Mouse (Mus musculus): ENCODE measurements around the gene Cactin. TPM values are rescaled to one million over a fixed set of nuclear protein-coding genes. Genes with fewer than 3 reads are reported as not detected.

Cactin gene
- polyA plus RNA-seq, 1 experiment, result 36.6 TPM

DNA sequence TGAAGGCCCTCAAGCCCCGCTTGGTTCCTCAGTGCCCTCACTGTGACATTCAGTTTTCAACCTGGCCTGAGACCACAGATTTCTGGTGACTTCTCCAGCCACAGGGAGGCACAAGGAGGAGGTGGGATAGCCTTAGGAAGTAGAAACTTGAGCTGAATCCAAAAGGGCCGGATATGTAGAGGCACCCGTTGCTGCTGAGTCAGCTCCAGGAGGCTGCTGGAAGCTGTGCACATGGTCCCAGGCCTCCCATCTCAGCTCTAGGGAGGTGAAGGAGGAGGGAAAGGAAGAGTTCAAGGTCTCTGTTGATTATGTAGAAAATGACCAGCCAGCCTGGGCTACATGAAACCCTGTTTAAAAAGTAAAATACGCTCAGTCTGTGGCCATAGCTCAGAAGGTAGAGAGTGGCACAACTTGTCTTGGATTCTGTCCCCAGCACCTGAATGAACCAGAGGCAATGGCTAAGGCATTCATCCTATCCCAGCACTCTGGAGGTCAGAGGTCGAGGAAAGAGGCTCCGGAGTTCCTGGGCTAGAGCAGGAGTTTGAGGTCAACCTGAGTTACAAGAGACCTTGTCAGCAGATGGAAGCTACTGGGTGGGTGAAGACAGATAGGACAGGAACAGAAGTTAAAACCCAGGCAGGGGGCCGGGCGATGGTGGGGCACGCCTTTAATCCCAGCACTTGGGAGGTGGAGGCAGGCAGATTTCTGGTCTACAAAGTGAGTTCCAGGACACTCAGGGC is 34.0 kb downstream of the Cactin start:
- WGBS, result 65% methylated on average over 9 of the region's 9 CpGs
- Histone ChIP-seq H3K4me1 (ENCODE audit: control insufficient read depth, insufficient read depth, low read length) (peaks cover 5% of the 10 kb centered on the region; the same call in 1 of the 2 replicates), H3K27ac (ENCODE audit: control insufficient read depth, insufficient read depth, low read depth, low read length, poor library complexity) (no peak overlapping the region), H3K4me3 (replicated peaks; ENCODE audit: control insufficient read depth, low read depth, low read length) (no peak overlapping the region)
- TF ChIP-seq POLR2A (IDR thresholded peaks at IDR 0.05; ENCODE audit: borderline replicate concordance, control insufficient read depth, low read depth, low read length) (no peak), CTCF (IDR thresholded peaks at IDR 0.05; ENCODE audit: control insufficient read depth, insufficient read depth, low read length) (no peak)

DNA sequence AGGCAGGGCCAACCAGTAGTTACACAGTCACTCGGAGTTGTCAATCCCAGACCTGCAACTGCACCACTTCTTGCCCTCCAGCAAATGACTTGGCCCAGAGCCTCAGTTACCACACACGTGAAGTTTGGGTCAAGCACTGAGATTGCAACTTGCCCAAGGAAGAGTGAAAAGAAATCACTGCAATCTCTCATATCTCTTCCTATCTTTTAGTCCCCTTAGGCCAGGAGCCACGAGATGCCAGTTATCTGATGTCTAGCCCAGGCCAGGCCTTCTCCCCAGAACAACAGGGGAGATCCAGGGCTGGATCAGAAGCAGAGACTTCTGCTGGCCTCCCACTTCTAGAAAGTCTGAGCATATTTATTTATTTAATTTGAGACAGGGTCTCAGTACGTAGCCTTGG is 34.6 kb downstream of the Cactin start:
- TF ChIP-seq POLR2A (IDR thresholded peaks at IDR 0.05; ENCODE audit: borderline replicate concordance, control insufficient read depth, low read depth, low read length) (no peak), CTCF (IDR thresholded peaks at IDR 0.05; ENCODE audit: control insufficient read depth, insufficient read depth, low read length) (no peak)
- H3K4me1 ChIP-seq (ENCODE audit: control insufficient read depth, insufficient read depth, low read length), result peaks cover 5% of the 10 kb centered on the region; the same call in 1 of the 2 replicates
- WGBS, result 47% methylated on average over 4 of the region's 4 CpGs
- H3K4me3 ChIP-seq (replicated peaks; ENCODE audit: control insufficient read depth, low read depth, low read length), result no peak overlapping the region
- H3K27ac ChIP-seq (ENCODE audit: control insufficient read depth, insufficient read depth, low read depth, low read length, poor library complexity), result no peak overlapping the region

DNA sequence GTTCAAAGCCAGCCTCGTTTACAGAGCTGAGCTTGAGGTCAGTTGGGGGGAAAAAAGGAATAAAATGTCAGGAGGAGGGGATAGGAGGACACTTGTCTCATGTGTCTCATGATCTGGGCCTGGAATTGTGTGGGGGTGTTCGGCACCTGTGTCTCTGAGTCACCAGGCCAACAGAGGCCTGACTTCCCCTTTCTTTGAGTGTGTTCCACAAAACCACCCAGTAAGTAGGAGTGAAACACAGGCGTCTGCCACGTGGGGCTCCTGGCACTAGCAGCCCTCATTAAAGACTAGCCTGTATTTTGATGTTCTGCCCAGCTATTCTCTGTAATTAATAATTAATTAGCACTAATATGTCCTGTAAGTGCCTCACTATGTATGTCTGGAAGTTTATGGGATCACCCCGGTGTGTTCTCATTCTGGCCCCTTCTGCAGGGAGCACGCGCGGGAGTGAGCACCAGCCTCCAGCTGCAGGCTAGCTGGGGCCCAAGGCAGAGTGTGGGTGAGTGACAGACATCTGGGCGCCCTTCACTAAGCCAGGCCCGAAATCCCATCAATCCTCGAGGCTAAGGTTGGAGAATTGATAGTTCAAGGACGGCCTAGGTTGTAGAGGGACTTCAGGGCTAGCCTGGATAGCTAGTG is 35.6 kb downstream of the Cactin start:
- Histone ChIP-seq H3K4me3 (replicated peaks; ENCODE audit: control insufficient read depth, low read depth, low read length) (peak overlapping the region; percentile 62), H3K4me1 (ENCODE audit: control insufficient read depth, insufficient read depth, low read length) (peaks cover 5% of the 10 kb centered on the region; the same call in 1 of the 2 replicates), H3K27ac (ENCODE audit: control insufficient read depth, insufficient read depth, low read depth, low read length, poor library complexity) (peak overlapping the region; percentile 86)
- TF ChIP-seq POLR2A (IDR thresholded peaks at IDR 0.05; ENCODE audit: borderline replicate concordance, control insufficient read depth, low read depth, low read length), result peak; percentile 12; the same call in 1 of the 2 replicates
- TF ChIP-seq CTCF (IDR thresholded peaks at IDR 0.05; ENCODE audit: control insufficient read depth, insufficient read depth, low read length), result no peak
- 6% methylated on average over 12 of the region's 12 CpGs for WGBS

- 1% methylated on average over 79 of the region's 79 CpGs for WGBS
- Histone ChIP-seq H3K4me3 (replicated peaks; ENCODE audit: control insufficient read depth, low read depth, low read length) (peak within 1 kb of the TSS; percentile 86), H3K4me1 (ENCODE audit: control insufficient read depth, insufficient read depth, low read length) (peaks cover 8% of the 10 kb centered on the region), H3K27ac (ENCODE audit: control insufficient read depth, insufficient read depth, low read depth, low read length, poor library complexity) (peak within 1 kb of the TSS; percentile 86)
- 0 out of 2 replicates have a peak, but pooled peaks have one; percentile 9 for TF ChIP-seq CTCF (IDR thresholded peaks at IDR 0.05; ENCODE audit: control insufficient read depth, insufficient read depth, low read length)
- peak; percentile 91; the same call in 1 of the 2 replicates for TF ChIP-seq POLR2A (IDR thresholded peaks at IDR 0.05; ENCODE audit: borderline replicate concordance, control insufficient read depth, low read depth, low read length)
Measured at GRCm38 (mm10) chr10:81356991-81357844, 36.3 kb downstream of the Cactin start, which contains the start of gene Mfsd12. Gene Mfsd12 (plus strand): TSS chr10:81357491.

GRCm38 (mm10) chr10:81358209-81358608 is 37.3 kb downstream of the Cactin start:
- H3K27ac ChIP-seq (ENCODE audit: control insufficient read depth, insufficient read depth, low read depth, low read length, poor library complexity), result peak overlapping the region; percentile 86; the same call in 1 of the 2 replicates
- 12% methylated on average over 4 of the region's 4 CpGs for WGBS
- peaks cover 12% of the 10 kb centered on the region for H3K4me1 ChIP-seq (ENCODE audit: control insufficient read depth, insufficient read depth, low read length)
- peak overlapping the region; percentile 86 for H3K4me3 ChIP-seq (replicated peaks; ENCODE audit: control insufficient read depth, low read depth, low read length)
- no peak for TF ChIP-seq CTCF (IDR thresholded peaks at IDR 0.05; ENCODE audit: control insufficient read depth, insufficient read depth, low read length)

GRCm38 (mm10) chr10:81358841-81359240 is 37.9 kb downstream of the Cactin start:
- Histone ChIP-seq H3K27ac (ENCODE audit: control insufficient read depth, insufficient read depth, low read depth, low read length, poor library complexity) (peak overlapping the region; percentile 51), H3K4me3 (replicated peaks; ENCODE audit: control insufficient read depth, low read depth, low read length) (peak overlapping the region; percentile 86), H3K4me1 (ENCODE audit: control insufficient read depth, insufficient read depth, low read length) (peaks cover 12% of the 10 kb centered on the region)
- TF ChIP-seq CTCF (IDR thresholded peaks at IDR 0.05; ENCODE audit: control insufficient read depth, insufficient read depth, low read length) (no peak), POLR2A (IDR thresholded peaks at IDR 0.05; ENCODE audit: borderline replicate concordance, control insufficient read depth, low read depth, low read length) (no peak)
- 6% methylated on average over 1 of the region's 1 CpGs for WGBS

DNA sequence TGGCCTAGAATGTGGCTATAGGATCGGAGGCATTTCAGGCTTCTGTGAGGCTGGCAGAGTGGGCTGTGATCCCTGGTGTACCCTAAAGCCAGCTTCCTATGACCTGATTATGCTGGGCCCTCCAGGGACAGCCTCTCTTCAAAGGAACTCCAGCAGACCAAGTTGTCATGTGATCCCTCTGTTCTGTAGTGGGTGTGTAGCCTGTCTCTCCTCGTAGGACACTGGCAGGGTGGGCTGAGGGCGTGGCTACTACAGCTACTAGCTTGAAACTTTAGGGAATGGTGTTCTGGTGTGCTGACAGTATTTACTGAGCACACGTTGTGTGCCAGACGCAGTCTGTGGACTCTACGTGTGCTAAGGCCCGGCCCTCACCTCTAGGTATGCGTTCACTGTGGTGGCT is 39.8 kb downstream of the Cactin start:
- 83% methylated on average over 8 of the region's 8 CpGs for WGBS
- peak overlapping the region; percentile 6; the same call in 1 of the 2 replicates for H3K27ac ChIP-seq (ENCODE audit: control insufficient read depth, insufficient read depth, low read depth, low read length, poor library complexity)
- TF ChIP-seq CTCF (IDR thresholded peaks at IDR 0.05; ENCODE audit: control insufficient read depth, insufficient read depth, low read length) (no peak), POLR2A (IDR thresholded peaks at IDR 0.05; ENCODE audit: borderline replicate concordance, control insufficient read depth, low read depth, low read length) (no peak)
- H3K4me1 ChIP-seq (ENCODE audit: control insufficient read depth, insufficient read depth, low read length), result peaks cover 12% of the 10 kb centered on the region
- no peak overlapping the region for H3K4me3 ChIP-seq (replicated peaks; ENCODE audit: control insufficient read depth, low read depth, low read length)

Measured in bone marrow, adult 2 months (tissue).